Mouse (Mus musculus): Measurements from ENCODE around the gene Cdc37l1. TPM values are rescaled to one million over a fixed set of nuclear protein-coding genes. Genes with fewer than 3 reads are reported as not detected.

Cdc37l1 gene
- polyA plus RNA-seq, 1 experiment from 2014 or later: 57.7 TPM

Other genes with a start within 250 kb of the Cdc37l1 start
- 11.4 and 12.0 TPM in 2 replicates for gene Slc1a1, start 155.3 kb upstream of the Cdc37l1 start, polyA plus RNA-seq (2016; fragmentation: Nextera tagmentation; extraction: Ambion mirVana)
- 9.5 and 10.7 TPM in 2 replicates for gene Plpp6, start 26.4 kb upstream of the Cdc37l1 start, polyA plus RNA-seq (2016; fragmentation: Nextera tagmentation; extraction: Ambion mirVana)
- 0.33 and 0.39 TPM in 2 replicates for gene 4430402I18Rik, start 22.6 kb upstream of the Cdc37l1 start, polyA plus RNA-seq (2016; fragmentation: Nextera tagmentation; extraction: Ambion mirVana)
- gene Ak3, start 57.6 kb downstream of the Cdc37l1 start, polyA plus RNA-seq (2016; fragmentation: Nextera tagmentation; extraction: Ambion mirVana): 65.1 and 66.3 TPM in 2 replicates
- gene Rcl1, start 111.0 kb downstream of the Cdc37l1 start, polyA plus RNA-seq (2016; fragmentation: Nextera tagmentation; extraction: Ambion mirVana): 36.2 and 38.4 TPM in 2 replicates

Measured in neural tube, embryonic 12.5 days (tissue).